Mouse (Mus musculus) G1E (cell line): Measurements from ENCODE around the gene Smndc1.

Source experiments
- CTCF ChIP-seq: IDR thresholded peaks from 2 replicates; pipeline ENCODE4 v1.5.1; 2012; ENCODE audit warnings: low read depth, low read length, inconsistent platforms, mixed read lengths
- GATA1 ChIP-seq: IDR thresholded peaks from 2 replicates; pipeline ENCODE4 v1.6.1; 2012; ENCODE audit warnings: borderline replicate concordance, low read length, inconsistent platforms, mixed read lengths
- GATA2 ChIP-seq: IDR thresholded peaks from 2 replicates; pipeline ENCODE4 v1.6.1; 2012; ENCODE audit warnings: low read depth, low read length, inconsistent platforms, borderline replicate concordance
- POLR2AphosphoS5 ChIP-seq: IDR thresholded peaks from 2 replicates; pipeline ENCODE4 v1.6.1; 2012; ENCODE audit warnings: low read depth, low read length, inconsistent platforms; ENCODE audit not compliant: insufficient replicate concordance
- TAL1 ChIP-seq: conservative IDR thresholded peaks from 2 replicates; pipeline ENCODE4 v1.6.1; 2012; ENCODE audit warnings: low read depth, low read length, inconsistent platforms, mixed read lengths

DNA sequence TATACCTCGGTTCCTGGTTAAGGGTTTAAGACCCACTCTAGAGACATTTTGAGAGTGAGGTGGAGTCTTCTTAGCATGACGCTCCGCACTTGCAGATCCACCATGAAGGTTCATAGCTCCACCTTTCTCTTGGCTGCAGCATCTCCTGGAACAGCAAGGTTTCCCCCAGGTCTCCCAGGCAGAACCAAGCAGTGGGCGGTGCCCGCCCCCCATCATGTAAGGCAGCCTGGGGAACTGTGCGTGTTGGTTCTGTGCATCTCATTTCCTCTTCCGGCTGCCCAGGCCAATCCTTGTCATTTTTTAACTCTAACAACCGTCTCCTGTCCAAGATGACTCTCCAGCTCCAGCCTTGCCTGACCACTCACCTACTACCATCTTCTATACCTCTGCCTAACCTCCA is 35.4 kb upstream of the Smndc1 start:
- no peak for TF ChIP-seq GATA1
- TF ChIP-seq TAL1: no peak
- no peak for TF ChIP-seq CTCF
- no peak for TF ChIP-seq POLR2AphosphoS5
- TF ChIP-seq GATA2: no peak
